Mouse (Mus musculus): ENCODE measurements around the gene Ypel5. TPM values are rescaled to one million over a fixed set of nuclear protein-coding genes. Genes with fewer than 3 reads are reported as not detected.

The Ypel5 gene
- polyA plus RNA-seq (2012; rRNA removed) (25.8 and 30.4 TPM in 2 replicates), polyA plus RNA-seq (2014; fragmentation: Nextera tagmentation; extraction: Ambion mirVana) (84.1 and 87.9 TPM in 2 replicates)

DNA sequence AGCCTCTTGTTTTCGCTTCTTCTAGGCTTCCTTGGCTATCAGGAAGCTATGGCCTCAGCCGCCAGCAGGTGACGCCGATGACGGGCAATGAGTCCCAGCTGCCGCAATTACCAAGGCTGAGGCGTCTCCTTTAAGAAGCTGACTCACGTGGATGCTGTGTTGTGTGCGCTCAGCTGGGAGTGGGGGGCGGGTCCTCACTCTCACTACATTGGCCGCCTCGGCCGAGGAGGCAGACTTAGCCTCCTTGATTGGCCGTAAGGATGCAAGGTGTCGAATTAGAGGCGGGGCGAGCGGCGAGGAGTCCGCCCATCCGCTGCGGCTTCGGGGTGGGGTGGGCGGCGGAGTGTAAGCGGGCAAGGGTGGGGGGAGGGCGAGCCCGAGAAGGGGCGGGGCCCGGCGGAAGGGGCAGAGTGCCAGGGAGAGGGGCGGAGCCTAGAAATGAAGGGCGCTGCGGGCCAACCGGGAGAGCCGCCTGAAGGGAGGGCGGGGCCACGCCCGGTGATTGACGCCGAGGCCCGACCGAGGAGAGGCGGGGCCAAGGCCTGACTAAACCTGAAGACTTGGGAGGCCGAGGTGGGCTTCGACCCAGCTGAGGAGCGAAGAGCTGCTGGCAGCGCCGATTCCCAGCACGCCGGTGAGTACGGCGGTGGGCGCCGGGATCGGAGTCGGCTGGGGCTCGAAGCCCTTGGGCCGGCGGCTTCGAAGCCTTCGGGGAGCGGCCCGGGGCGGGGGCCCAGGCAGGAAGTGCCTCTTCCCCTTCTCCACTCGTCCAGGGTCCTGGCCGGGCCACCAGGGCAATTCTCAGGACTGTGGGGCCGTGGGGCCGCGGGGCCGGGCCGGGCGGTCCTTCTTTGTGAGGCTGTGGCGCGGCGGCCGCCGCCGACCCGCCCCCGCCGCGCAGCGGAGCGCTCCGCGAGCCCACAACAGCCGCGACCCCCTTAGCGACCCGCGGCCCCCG lies at the start of gene Ypel5:
TSS of gene Ypel5 (plus strand) at position 296 of the 958 bp plus-strand sequence.
- Histone ChIP-seq H3K4me3 (ENCODE audit: insufficient read depth in 1 of 2, low read depth in 2 of 2, low read length in 2 of 2) (peak within 1 kb of the TSS; percentile 95 to 98), H3K9me3 (ENCODE audit: control insufficient read depth, low read length) (no peaks in the 10 kb centered on the region), H3K9ac (replicated peaks) (peak within 1 kb of the TSS; percentile 99), H3K4me2 (ENCODE audit: low read depth) (peak within 1 kb of the TSS; percentile 87), H3K27ac (peak within 1 kb of the TSS; percentile 95), H3K4me1 (replicated peaks; ENCODE audit: control insufficient read depth in 2 of 2, insufficient read depth in 2 of 2, low read length in 1 of 2) (peaks cover 6 to 9% of the 10 kb centered on the region in 2 experiments), H3K36me3 (replicated peaks; ENCODE audit: control insufficient read depth, insufficient read depth, low read depth) (peaks cover 2% of the 10 kb centered on the region; the same call in 1 of the 2 replicates), H3K27me3 (ENCODE audit: control insufficient read depth, insufficient read depth, low read length) (no peaks in the 10 kb centered on the region)
- TF ChIP-seq CTCF (IDR thresholded peaks at IDR 0.05; ENCODE audit: low read depth) (peak; percentile 89), EP300 (IDR thresholded peaks at IDR 0.05; ENCODE audit: low read depth) (no peak)
- ATAC-seq (ENCODE audit: insufficient read depth) (peak; percentile 91), DNase-seq (ENCODE audit: low read depth in 3 of 3, low spot score in 3 of 3) (peak; percentile 98 to 99 (median 98))
- WGBS (ENCODE audit: insufficient replicate concordance), result under 1% methylated on average over 77 of the region's 93 CpGs

DNA sequence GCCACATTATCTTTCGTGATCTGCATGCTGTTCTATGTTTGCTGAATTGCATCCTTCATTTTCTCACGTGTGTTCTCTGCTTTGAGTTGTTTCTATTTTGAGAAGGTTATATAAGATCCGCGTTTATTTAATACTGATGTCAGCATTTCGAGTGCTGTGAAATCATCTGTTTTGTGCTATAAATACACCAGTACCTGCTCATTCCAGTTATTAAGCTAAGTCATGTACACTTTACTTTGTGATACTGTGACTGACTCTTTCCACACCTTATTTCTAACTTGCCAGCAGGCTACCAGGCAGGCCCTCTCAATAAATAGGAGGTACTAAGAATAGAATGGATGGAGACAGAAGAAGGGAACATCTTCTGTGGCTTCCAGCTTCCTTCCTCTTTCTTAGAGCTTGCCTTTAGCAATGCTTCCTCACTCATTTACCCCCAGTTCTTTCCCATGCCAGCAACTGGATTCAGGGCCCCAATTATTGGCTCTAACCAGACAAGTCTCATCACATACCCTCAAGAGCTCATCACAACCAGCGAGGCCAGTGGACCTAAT lies 48.3 kb upstream of the Ypel5 start:
- H3K4me3 ChIP-seq (ENCODE audit: insufficient read depth in 1 of 2, low read depth in 2 of 2, low read length in 2 of 2), result no peak overlapping the region
- no peaks in the 10 kb centered on the region for H3K27me3 ChIP-seq (ENCODE audit: control insufficient read depth, insufficient read depth, low read length)
- no peak overlapping the region for H3K27ac ChIP-seq
- TF ChIP-seq EP300 (IDR thresholded peaks at IDR 0.05; ENCODE audit: low read depth) (no peak), CTCF (IDR thresholded peaks at IDR 0.05; ENCODE audit: low read depth) (no peak)
- 28% methylated on average over 6 of the region's 6 CpGs for WGBS (ENCODE audit: insufficient replicate concordance)
- ATAC-seq (ENCODE audit: insufficient read depth) (no peak), DNase-seq (ENCODE audit: low read depth in 3 of 3, low spot score in 3 of 3) (no peak)
- H3K36me3 ChIP-seq (replicated peaks; ENCODE audit: control insufficient read depth, insufficient read depth, low read depth), result no peaks in the 10 kb centered on the region
- no peak overlapping the region for H3K4me2 ChIP-seq (ENCODE audit: low read depth)
- 0 out of 4 replicates have a peak, but pooled peaks cover 0 to 2% of the 10 kb centered on the region in 2 experiments for H3K4me1 ChIP-seq (replicated peaks; ENCODE audit: control insufficient read depth in 2 of 2, insufficient read depth in 2 of 2, low read length in 1 of 2)
- no peaks in the 10 kb centered on the region for H3K9me3 ChIP-seq (ENCODE audit: control insufficient read depth, low read length)
- no peak overlapping the region for H3K9ac ChIP-seq (replicated peaks)

GRCm38 (mm10) chr17:72793278-72793677 lies 43.0 kb upstream of the Ypel5 start:
- H3K27me3 ChIP-seq (ENCODE audit: control insufficient read depth, insufficient read depth, low read length), result no peaks in the 10 kb centered on the region
- ATAC-seq (ENCODE audit: insufficient read depth), result no peak
- TF ChIP-seq CTCF (IDR thresholded peaks at IDR 0.05; ENCODE audit: low read depth), result no peak
- no peak for TF ChIP-seq EP300 (IDR thresholded peaks at IDR 0.05; ENCODE audit: low read depth)
- H3K4me2 ChIP-seq (ENCODE audit: low read depth), result no peak overlapping the region
- no peak overlapping the region for H3K4me3 ChIP-seq (ENCODE audit: insufficient read depth in 1 of 2, low read depth in 2 of 2, low read length in 2 of 2)
- H3K9ac ChIP-seq (replicated peaks), result no peak overlapping the region
- 61% methylated on average over 4 of the region's 4 CpGs for WGBS (ENCODE audit: insufficient replicate concordance)
- no peak for DNase-seq (ENCODE audit: low read depth in 3 of 3, low spot score in 3 of 3)
- no peaks in the 10 kb centered on the region for H3K36me3 ChIP-seq (replicated peaks; ENCODE audit: control insufficient read depth, insufficient read depth, low read depth)
- H3K27ac ChIP-seq, result no peak overlapping the region
- H3K9me3 ChIP-seq (ENCODE audit: control insufficient read depth, low read length), result no peaks in the 10 kb centered on the region
- H3K4me1 ChIP-seq (replicated peaks; ENCODE audit: control insufficient read depth in 2 of 2, insufficient read depth in 2 of 2, low read length in 1 of 2), result peaks cover 0 to 4% of the 10 kb centered on the region in 2 experiments; a peak in 1 of 4 replicates

DNA sequence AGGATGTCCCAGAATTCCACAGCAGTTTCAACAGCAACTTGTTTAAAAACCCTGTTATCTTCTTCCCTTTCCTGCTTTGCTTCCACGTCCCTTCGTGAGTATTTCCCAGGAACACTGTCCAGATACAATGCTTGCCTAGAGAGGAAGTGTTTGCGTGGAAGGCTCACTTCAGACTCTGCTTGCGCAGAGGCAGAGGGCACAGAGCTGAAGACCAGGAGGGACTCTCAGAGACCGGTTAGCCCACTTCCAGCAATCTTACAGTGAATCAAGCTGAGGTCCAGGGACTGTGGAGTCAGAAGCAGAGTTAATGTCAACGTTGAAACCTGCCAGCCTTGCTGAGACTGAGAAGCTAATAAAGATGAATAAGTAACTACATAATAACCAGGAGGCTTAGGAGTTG lies 41.6 kb upstream of the Ypel5 start:
- no peaks in the 10 kb centered on the region for H3K36me3 ChIP-seq (replicated peaks; ENCODE audit: control insufficient read depth, insufficient read depth, low read depth)
- peaks cover 0 to 4% of the 10 kb centered on the region in 2 experiments; a peak in 1 of 4 replicates for H3K4me1 ChIP-seq (replicated peaks; ENCODE audit: control insufficient read depth in 2 of 2, insufficient read depth in 2 of 2, low read length in 1 of 2)
- whole genome bisulfite sequencing (ENCODE audit: insufficient replicate concordance), result 25% methylated on average over 6 of the region's 6 CpGs
- DNase-seq (ENCODE audit: low read depth in 3 of 3, low spot score in 3 of 3) (no peak), ATAC-seq (ENCODE audit: insufficient read depth) (no peak)
- no peaks in the 10 kb centered on the region for H3K27me3 ChIP-seq (ENCODE audit: control insufficient read depth, insufficient read depth, low read length)
- no peaks in the 10 kb centered on the region for H3K9me3 ChIP-seq (ENCODE audit: control insufficient read depth, low read length)
- H3K27ac ChIP-seq, result no peak overlapping the region
- no peak overlapping the region for H3K9ac ChIP-seq (replicated peaks)
- no peak overlapping the region for H3K4me2 ChIP-seq (ENCODE audit: low read depth)
- TF ChIP-seq EP300 (IDR thresholded peaks at IDR 0.05; ENCODE audit: low read depth) (no peak), CTCF (IDR thresholded peaks at IDR 0.05; ENCODE audit: low read depth) (no peak)
- no peak overlapping the region for H3K4me3 ChIP-seq (ENCODE audit: insufficient read depth in 1 of 2, low read depth in 2 of 2, low read length in 2 of 2)
